Mouse (Mus musculus) lung, embryonic 14.5 days (tissue): ENCODE measurements around the gene Usp37. TPM values are rescaled to one million over a fixed set of nuclear protein-coding genes. Genes with fewer than 3 reads are reported as not detected.

Experiments used
- ATAC-seq: fragments of 200-750 bp; cut with Nextera tagmentation; 2 replicates; pipeline ENCODE4 v1.8.0; 2017; ENCODE audit warnings: mild to moderate bottlenecking, moderate TSS enrichment, moderate library complexity; ENCODE audit not compliant: insufficient read depth
- DNase-seq: peaks from one replicate; pipeline ENCODE4 v3.0.0-alpha.2; 2015
- H3K27ac ChIP-seq: fragments of 300-500 bp; sonication (generic); 2 replicates; pipeline ENCODE4 v1.5.1; 2014; ENCODE audit warnings: low read depth, mild to moderate bottlenecking, moderate library complexity
- H3K27me3 ChIP-seq: fragments of 300-500 bp; sonication (generic); 2 replicates; pipeline ENCODE4 v1.6.1; 2014; ENCODE audit warnings: low read length, control low read depth; ENCODE audit not compliant: insufficient read depth
- H3K36me3 ChIP-seq: fragments of 300-500 bp; sonication (generic); 2 replicates; pipeline ENCODE4 v1.6.1; 2014; ENCODE audit warnings: control low read depth; ENCODE audit not compliant: insufficient read depth
- H3K4me1 ChIP-seq: fragments of 300-500 bp; sonication (generic); 2 replicates; pipeline ENCODE4 v1.6.1; 2014; ENCODE audit warnings: antibody characterized with exemption, control low read depth; ENCODE audit not compliant: insufficient read depth
- H3K4me2 ChIP-seq: fragments of 300-500 bp; sonication (generic); 2 replicates; pipeline ENCODE4 v1.6.1; 2014; ENCODE audit warnings: mild to moderate bottlenecking
- H3K4me3 ChIP-seq: fragments of 300-500 bp; sonication (generic); 2 replicates; pipeline ENCODE4 v1.5.1; 2014; ENCODE audit warnings: low read depth, low read length
- H3K9ac ChIP-seq: fragments of 300-500 bp; sonication (generic); 2 replicates; pipeline ENCODE4 v1.6.1; 2014
- H3K9me3 ChIP-seq: fragments of 300-500 bp; sonication (generic); 2 replicates; pipeline ENCODE4 v1.6.1; 2016; ENCODE audit warnings: low read depth, low read length, control low read depth
- CTCF ChIP-seq: IDR thresholded peaks from 2 replicates; pipeline ENCODE4 v1.5.1; 2016; ENCODE audit warnings: antibody characterized with exemption, low read depth
- WGBS: fragments of 180-500 bp; shearing (Covaris S2); extraction: QIAGEN DNeasy Blood & Tissue Kit; methylation state at CpG from one replicate; pipeline ENCODE4 v1.1.7; 2014; 5-methylcytosine and 5-hydroxymethylcytosine counted together
- polyA plus RNA-seq: library from polyadenylated mRNA; unstranded; fragments of >200 nt; fragmentation: Nextera tagmentation; extraction: Ambion mirVana; gene quantifications from 2 replicates; pipeline ENCODE4 v1.2.1, GENCODE M21; 2014

Gene Usp37
- polyA plus RNA-seq, result 40.4 and 41.2 TPM in 2 replicates

- Histone ChIP-seq H3K36me3 (no peaks in the 10 kb centered on the region), H3K9me3 (no peaks in the 10 kb centered on the region), H3K27ac (no peak within 1 kb of the TSS), H3K9ac (no peak within 1 kb of the TSS), H3K4me1 (no peaks in the 10 kb centered on the region), H3K4me3 (no peak within 1 kb of the TSS), H3K4me2 (no peak within 1 kb of the TSS), H3K27me3 (no peaks in the 10 kb centered on the region)
- ATAC-seq (no peak), DNase-seq (no peak)
- no peak for TF ChIP-seq CTCF
- 70% methylated on average over 4 of the region's 4 CpGs for whole genome bisulfite sequencing
These were observed at the start of gene Usp37 for GRCm38 (mm10) chr1:74544184-74544583. Gene Usp37, minus strand, starts transcription at chr1:74544284.

DNA sequence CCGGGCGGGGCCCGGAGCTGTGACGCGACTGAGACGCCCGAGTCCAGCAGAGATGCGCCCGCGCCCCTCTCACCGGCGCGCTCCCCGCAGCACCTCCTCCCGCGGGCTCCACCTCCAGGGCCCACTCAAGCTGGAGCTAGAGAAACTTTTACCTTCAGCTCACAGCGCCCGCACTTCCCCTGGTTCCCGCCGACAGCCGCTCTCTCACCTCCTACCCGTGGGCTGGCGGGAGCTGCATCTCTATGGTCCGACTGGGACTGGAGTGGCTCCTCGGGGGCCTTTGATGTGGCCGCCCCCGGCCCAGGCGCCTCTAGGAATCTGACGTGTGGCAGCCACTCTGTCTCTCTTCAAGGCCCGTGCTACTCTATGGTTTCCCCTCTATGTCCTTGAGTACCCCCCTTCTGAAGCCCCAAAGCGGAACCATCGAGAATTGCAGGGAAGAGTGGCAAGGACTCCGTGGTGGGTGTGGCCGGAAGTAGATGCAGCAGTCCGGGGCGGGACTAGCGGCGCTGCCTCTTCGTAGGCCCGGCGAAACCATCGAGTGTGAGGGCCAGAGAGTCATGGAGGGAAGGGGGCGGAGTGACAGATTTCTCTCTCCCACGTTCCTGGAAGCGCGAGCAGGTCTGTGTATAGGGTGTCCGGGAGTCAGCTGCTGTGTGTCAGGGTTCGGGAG lies 43.8 kb upstream of the Usp37 start, which contains the start of the genes Zfp142 and Bcs1l:
Zfp142 (minus strand) TSS at position 474 of the 673 bp plus-strand sequence.
Bcs1l (plus strand) TSS at position 517 of the 673 bp plus-strand sequence.
- no peaks in the 10 kb centered on the region for H3K9me3 ChIP-seq
- H3K4me1 ChIP-seq, result peaks cover 11% of the 10 kb centered on the region; the same call in 1 of the 2 replicates
- peak within 1 kb of the TSS; percentile 92 for H3K4me2 ChIP-seq
- TF ChIP-seq CTCF, result peak; percentile 43
- peak; percentile 99 for DNase-seq
- peak; percentile 99 for ATAC-seq
- peak within 1 kb of the TSS; percentile 75 for H3K27ac ChIP-seq
- peaks cover 38% of the 10 kb centered on the region for H3K36me3 ChIP-seq
- WGBS, result under 1% methylated on average over 48 of the region's 48 CpGs
- no peaks in the 10 kb centered on the region for H3K27me3 ChIP-seq
- H3K4me3 ChIP-seq, result peak within 1 kb of the TSS; percentile 86
- peak within 1 kb of the TSS; percentile 85 for H3K9ac ChIP-seq

GRCm38 (mm10) chr1:74587233-74587772 lies 43.2 kb upstream of the Usp37 start:
- H3K27me3 ChIP-seq, result no peaks in the 10 kb centered on the region
- H3K4me1 ChIP-seq, result peaks cover 11% of the 10 kb centered on the region; the same call in 1 of the 2 replicates
- ATAC-seq (no peak; the same call in 1 of the 2 replicates), DNase-seq (peak; percentile 26)
- H3K9me3 ChIP-seq, result no peaks in the 10 kb centered on the region
- H3K27ac ChIP-seq, result peak overlapping the region; percentile 75
- peaks cover 38% of the 10 kb centered on the region for H3K36me3 ChIP-seq
- H3K4me2 ChIP-seq, result peak overlapping the region; percentile 92
- H3K9ac ChIP-seq, result peak overlapping the region; percentile 85
- WGBS, result under 1% methylated on average over 24 of the region's 24 CpGs
- H3K4me3 ChIP-seq, result peak overlapping the region; percentile 86
- no peak for TF ChIP-seq CTCF

DNA sequence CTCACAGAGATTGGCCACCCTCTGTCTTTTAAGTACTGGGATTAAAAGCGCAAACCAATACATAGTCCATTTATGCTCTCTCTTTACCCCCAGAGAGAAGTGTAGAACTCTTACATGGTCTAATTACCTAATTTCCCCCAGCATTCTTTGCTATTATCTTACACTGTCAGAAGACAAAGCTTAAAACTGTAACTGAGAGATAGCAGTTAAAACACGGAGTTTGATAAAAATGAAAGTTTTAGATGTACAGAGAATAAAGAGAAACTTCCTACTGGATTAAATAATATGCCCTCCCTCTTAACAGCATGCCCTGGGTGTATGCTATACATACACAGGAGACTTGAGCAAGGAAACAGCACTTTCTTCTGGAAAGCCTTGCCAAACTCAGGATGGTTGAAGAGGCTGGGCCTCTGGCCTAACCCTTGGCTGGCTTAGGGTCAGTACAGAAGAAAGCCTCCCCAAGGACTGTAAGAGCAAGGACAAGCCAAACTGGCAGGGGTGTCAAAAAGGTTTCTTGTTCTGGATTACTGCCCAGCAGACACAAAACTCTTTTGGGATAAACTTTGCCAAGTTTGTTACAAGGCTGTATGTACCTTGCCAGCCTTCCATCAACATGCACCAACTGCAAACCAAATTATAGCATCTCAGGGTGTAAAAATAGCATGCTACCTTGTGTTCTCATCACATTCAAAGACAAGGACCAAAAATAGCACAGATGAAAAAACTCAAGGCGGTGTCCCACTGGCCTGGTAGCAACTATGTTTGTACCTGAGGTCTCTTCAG lies 40.7 kb upstream of the Usp37 start:
- Histone ChIP-seq H3K27ac (no peak overlapping the region), H3K9ac (no peak overlapping the region), H3K4me1 (peaks cover 11% of the 10 kb centered on the region; the same call in 1 of the 2 replicates), H3K4me2 (no peak overlapping the region), H3K36me3 (peaks cover 26% of the 10 kb centered on the region), H3K27me3 (no peaks in the 10 kb centered on the region), H3K4me3 (no peak overlapping the region), H3K9me3 (no peaks in the 10 kb centered on the region)
- no peak for ATAC-seq
- DNase-seq, result no peak
- TF ChIP-seq CTCF, result no peak
- 94% methylated on average over 3 of the region's 3 CpGs for WGBS

DNA sequence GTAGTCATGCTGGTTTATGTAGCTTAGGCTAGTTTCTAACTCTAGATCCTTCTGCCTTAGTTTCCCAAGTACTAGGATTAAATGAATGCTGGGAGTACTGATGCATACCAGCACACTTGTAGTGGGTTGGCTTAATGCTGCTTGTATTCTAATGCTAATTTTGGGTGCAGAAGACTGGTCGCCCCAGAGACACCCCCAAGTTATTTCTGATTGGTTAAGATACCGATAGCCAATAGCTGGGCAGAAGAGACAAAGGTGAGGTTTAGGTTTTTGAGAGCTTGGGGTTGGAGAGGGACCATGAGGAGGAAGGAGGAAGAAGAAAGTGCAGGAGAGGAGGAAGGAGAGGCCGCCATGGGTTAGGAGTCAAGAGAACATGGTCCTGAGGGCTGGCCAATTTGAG lies 38.5 kb upstream of the Usp37 start:
- H3K27me3 ChIP-seq, result no peaks in the 10 kb centered on the region
- no peak for DNase-seq
- no peak for ATAC-seq
- no peak overlapping the region for H3K4me2 ChIP-seq
- H3K9ac ChIP-seq, result no peak overlapping the region
- H3K4me1 ChIP-seq, result peaks cover 7% of the 10 kb centered on the region; the same call in 1 of the 2 replicates
- no peaks in the 10 kb centered on the region for H3K9me3 ChIP-seq
- 82% methylated on average over 3 of the region's 3 CpGs for WGBS
- H3K4me3 ChIP-seq, result no peak overlapping the region
- no peak for TF ChIP-seq CTCF
- peaks cover 42% of the 10 kb centered on the region for H3K36me3 ChIP-seq
- no peak overlapping the region for H3K27ac ChIP-seq

- no peak for DNase-seq
- Histone ChIP-seq H3K36me3 (peaks cover 92% of the 10 kb centered on the region), H3K9me3 (no peaks in the 10 kb centered on the region), H3K27ac (no peak overlapping the region), H3K4me2 (no peak overlapping the region), H3K4me3 (no peak overlapping the region), H3K4me1 (no peaks in the 10 kb centered on the region), H3K27me3 (no peaks in the 10 kb centered on the region), H3K9ac (no peak overlapping the region)
- 91% methylated on average over 29 of the region's 29 CpGs for WGBS
- no peak for TF ChIP-seq CTCF
- no peak for ATAC-seq
These were observed 25.9 kb upstream of the Usp37 start for GRCm38 (mm10) chr1:74569739-74570719.
